Mouse (Mus musculus): ENCODE results near the gene Cox7a1.

DNA sequence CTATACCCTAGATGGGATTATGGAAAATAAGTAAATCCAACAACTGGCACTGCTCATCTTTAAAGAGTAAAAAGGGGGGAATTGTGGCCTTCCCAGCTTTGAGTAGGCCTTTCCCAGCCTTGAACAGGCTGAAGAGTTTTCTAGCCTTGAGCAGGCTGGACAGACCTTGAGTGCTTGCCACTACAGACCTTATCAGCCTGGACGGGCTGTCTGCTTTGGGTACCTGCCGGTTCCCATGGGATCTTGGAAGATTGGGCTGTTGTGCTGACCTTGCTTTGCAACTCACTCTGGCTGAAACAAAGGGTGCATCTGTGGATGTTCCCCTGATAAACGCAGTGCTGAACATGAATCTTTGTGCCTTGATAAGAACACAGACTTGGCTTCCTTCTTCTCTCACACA is 29.9 kb downstream of the Cox7a1 start:
- no peak for TF ChIP-seq POLR2A (IDR thresholded peaks at IDR 0.05; ENCODE audit: low read depth, low read length)
- TF ChIP-seq CTCF (conservative IDR thresholded peaks at IDR 0.05; ENCODE audit: insufficient read depth, insufficient read length, low read depth, low read length): no peak

Data from kidney, adult 2 months (tissue).